Mouse (Mus musculus): ENCODE measurements around the gene Tfg.

The Tfg gene

DNA sequence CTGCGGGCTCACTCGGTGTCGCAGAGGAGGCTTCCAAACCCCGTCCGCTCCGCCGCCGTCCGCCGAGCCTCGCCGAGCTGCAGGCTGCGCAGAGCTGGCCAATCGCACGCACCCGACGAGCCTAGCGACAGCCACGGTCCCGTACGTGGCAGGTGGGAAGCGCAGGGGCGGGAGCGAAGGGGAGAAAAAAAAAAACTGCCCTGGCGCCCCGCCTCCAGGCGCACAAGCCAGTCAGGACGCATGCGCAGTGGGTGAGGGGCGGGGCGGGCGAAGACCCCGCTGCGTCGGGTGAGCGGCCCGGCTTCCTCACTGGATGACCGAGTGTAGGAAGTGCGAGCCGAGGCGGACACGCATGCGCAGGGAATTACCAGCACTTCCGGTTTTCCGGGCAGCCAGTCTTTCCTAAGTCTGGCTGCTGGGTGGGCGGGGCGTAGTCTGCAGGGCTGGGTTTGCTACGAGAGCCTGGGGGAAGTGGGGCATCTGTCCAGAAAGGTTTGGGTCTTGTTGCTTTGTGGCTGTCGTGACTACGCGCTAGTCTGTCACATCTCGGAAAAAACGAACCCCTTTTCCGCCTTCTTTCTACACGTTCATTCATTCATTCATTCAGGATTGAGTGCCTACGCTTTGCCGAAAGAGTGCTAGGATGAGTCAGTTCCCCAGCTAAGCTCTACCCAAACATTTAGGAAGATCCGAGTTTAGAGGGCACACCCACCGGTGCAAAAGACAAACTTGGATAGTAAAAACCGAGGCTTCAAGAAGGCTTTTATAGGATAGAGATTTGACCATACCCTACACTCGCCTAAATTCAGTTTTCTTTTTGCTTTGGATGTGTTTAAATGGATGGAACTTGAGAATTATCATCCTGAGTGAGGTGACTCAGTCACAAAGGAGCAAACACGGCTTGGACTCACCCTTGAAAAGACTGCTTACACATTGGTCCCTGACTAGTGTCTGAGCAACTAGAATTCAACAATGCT, at the start of gene Tfg:
Gene Tfg, minus strand, starts transcription at position 227 of the 977 bp plus-strand sequence.
- peak; percentile 99 for DNase-seq

GRCm38 (mm10) chr16:56729060-56729459, 11.8 kb upstream of the Tfg start:
- no peak for DNase-seq

DNA sequence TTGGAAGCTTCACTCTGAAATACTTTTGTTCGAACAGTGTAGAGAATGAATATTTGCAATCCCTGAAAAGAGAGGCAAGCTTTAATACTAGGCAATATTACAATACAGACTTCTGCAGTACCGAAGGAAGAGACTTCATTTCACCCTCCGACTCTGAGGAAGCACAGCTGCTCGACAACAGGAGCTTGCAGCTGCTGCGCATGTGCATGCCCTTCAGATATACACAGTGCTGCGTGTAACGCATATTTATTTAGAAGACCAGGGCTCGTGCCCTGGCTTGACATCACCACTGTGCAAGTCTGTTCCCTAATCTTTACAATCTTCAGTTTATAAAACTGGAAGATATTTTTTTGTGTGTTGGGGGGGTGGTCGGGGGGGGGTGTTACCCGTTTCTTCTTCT, 7.7 kb upstream of the Tfg start:
- no peak for DNase-seq

DNA sequence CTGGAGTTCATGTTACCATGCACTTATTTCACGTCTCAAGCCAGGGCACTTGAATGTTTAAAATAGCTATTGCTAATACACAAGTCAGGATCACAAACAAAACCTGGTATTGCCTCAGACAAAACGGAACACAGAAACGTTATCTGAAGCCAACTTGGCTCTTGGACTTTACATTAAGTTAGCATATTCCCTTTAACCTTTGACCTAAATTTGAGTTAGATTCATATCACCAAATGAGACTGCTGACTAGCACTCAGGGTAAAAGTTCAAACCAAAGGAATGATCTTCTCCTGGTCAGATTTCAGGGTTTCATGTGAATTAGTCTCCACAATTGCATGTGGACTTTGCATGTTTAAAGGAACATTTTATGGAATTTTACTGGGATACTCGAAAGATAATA, 5.1 kb upstream of the Tfg start:
- no peak for DNase-seq

DNA sequence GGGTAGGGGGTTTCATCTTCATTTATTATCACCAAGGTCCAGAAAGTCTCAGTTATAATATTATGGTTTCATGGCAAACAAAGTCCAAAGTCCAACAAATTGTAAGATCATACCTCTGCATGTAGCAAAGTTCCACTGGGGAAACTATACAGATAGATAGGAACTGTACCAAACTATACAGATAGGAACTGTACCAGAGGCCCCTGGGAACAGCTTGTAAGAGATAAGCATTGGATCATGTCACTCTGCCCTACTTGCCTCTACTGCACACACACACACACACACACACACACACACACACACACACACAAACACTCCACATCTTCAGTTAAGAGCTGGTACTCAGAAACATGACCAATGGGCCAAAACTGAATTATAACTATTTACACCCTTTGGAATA, 1.8 kb upstream of the Tfg start:
- DNase-seq: no peak

GRCm38 (mm10) chr16:56716557-56717179, 582 bp downstream of the Tfg start:
- DNase-seq: no peak

DNA sequence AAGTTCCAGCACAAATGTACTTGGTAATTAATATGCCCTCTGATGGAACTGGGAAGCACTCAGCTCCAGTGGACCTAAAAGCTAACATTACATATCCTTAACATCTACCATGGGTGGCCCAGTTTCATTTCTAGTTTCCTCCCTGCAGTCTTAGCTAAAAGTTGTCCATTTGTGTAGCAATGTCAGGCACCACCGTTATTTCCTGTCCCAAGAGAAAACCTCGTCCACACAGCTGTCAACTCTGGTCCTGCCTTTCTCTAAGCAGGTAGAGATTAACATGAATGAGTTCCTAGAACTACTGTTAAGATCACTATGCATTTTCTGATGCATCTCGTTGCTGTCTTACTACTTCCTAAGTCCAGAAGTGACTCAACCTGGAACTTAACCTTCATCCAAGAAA, 1.6 kb downstream of the Tfg start:
- no peak for DNase-seq

- no peak for DNase-seq
Observed at GRCm38 (mm10) chr16:56710071-56710470, 7.2 kb downstream of the Tfg start.

GRCm38 (mm10) chr16:56705731-56706130, 11.5 kb downstream of the Tfg start:
- no peak for DNase-seq

DNA sequence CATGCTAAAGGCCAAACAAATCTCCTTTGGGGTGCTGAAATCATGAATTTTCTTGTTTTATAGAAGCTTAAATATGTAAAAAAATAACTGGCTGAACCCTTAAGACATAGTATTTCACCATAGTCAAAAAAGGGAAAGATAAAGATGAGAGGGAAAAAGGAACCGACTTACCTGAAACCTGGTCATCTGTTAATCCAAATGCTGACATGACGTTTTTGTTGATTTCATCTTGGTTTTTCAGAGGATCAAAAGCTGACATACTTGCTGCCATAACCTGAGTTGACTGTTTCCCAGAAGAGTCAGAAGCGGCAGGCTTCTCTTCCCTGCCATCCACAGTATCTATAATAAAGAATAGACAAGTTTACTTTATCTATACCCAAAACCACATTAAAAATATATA, 16.4 kb downstream of the Tfg start:
- no peak for DNase-seq

- no peak for DNase-seq
Observed at GRCm38 (mm10) chr16:56696448-56696847, 20.8 kb downstream of the Tfg start.

DNA sequence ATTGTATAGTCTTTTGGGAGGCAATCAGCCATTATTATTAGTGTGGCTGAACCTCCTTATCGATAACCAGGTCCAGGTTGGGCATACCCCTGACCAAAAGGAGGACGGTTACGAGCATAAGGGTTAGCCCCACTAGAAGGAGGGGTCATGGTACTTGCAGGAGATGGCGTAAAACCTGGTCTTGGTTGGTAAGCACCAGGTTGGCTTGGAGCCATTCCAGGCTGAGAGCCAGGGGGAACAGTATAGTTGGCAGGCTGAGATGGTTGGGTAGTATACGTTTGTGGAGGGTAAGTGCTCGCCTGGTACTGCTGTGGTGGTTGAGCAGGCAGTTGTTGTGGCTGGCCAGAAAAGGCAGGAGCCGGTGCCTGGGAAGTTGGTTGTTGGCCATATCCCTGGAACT, 26.5 kb downstream of the Tfg start:
- DNase-seq: no peak

DNA sequence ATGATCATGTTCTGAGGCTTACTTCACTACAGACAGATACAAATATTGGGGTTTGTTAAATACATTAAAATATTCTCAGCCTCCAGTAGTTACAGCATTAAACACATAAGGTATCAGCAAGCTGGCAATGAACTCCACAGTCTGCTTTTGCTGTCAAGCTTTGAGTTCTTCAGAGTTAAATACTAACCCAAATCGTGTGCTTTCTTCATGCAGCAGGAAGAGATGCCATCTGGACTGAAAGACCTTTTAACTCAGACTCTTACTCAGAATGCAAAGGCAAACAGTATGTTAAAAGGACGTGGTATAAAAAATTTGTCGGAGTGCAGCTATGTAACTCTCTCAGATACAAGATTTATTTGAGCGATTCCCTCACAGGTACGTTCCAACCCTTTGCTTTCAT, 30.5 kb downstream of the Tfg start:
- no peak for DNase-seq

DNA sequence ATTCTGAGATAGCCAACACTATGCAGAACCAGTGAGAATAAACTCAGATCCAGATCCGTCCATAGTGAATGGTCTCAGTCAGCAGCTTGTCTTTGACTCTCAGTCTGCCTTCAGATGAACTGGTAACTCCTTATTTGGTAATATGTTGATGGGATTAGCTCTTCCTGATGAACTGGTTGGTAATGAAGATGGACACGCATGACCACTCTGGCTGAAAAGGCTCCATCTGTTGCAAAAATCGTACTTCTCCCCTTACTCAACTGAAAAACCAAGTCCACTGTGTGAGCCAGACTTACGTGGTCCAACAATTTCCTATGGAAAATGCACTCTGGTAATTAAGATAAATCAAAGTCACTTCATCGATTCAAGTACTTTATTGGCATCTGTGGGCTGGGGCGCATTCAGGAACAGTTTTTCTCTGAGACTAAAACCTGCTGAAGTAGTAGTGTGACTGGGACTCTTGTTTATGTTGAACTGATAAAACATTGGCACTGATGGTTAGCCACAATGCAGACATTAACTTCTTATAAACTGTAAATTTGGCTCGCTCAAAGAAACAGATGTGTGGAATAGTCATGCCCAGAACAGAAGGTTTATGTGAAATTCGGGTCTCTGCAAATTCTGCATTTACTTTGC, 36.1 kb downstream of the Tfg start:
- DNase-seq: no peak

DNA sequence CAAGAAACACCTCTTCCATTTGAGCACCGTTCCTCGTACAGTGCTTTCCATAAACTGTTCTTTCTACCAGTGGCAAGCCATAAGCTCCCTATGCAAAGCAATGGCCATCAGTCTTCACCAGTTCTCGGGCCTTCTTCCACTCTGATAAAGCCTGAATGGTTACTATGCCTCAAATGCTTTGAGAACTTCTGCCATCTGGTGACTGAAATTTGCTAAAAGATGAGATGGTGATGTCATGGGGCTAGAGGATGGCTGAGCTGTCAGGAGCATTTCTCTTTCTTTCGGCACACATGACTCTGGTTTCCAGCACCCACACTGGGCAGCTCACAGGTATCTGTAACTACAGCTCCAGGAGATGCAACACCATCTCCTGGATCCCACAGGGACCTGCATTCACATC, 40.1 kb downstream of the Tfg start:
- DNase-seq: peak; percentile 7 to 19

- no peak for DNase-seq
Observed at GRCm38 (mm10) chr16:56673420-56673819, 43.8 kb downstream of the Tfg start.

DNA sequence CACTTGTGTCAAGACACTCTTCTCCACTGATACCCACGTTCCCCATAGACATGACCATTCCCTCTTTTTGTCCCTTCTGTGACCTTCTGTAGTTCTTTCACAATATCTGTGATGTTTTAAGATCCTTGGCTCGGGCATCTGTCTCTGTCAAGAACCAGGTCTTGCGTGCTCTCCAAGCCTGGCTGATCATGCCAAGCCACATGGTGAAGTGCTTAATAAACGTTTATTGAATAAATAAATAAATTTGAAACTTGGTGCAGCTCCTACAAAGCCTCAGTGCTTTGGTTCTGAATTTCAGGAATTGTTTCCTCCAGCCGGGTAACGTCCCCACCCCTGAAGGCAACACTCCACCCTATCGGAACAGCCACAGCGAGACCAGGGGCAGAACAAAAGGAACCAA, 46.3 kb downstream of the Tfg start:
- DNase-seq: no peak

DNA sequence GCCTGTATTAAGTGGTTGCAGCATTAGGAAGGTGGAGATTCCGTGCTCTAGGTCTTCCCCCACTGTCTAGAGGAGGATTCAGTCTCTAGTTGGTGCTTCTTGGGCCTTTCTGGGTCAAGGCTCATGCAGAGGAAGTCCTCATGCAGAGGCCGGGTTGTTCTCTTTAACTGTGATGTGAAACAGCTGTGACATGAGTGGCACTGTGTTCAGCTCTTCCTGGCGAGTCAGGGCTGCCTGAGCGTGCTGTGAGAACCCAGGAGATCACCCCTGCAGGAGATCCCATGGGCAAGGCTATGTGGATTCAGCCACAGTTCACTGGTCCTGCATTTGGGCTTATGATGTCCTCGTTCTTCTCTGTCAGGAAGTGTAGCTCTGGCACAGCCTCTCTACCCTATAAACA, 47.7 kb downstream of the Tfg start:
- DNase-seq: no peak

- DNase-seq: no peak
Observed at GRCm38 (mm10) chr16:56658866-56659265, 58.4 kb downstream of the Tfg start.

GRCm38 (mm10) chr16:56655193-56655910, 61.9 kb downstream of the Tfg start:
- no peak for DNase-seq

DNA sequence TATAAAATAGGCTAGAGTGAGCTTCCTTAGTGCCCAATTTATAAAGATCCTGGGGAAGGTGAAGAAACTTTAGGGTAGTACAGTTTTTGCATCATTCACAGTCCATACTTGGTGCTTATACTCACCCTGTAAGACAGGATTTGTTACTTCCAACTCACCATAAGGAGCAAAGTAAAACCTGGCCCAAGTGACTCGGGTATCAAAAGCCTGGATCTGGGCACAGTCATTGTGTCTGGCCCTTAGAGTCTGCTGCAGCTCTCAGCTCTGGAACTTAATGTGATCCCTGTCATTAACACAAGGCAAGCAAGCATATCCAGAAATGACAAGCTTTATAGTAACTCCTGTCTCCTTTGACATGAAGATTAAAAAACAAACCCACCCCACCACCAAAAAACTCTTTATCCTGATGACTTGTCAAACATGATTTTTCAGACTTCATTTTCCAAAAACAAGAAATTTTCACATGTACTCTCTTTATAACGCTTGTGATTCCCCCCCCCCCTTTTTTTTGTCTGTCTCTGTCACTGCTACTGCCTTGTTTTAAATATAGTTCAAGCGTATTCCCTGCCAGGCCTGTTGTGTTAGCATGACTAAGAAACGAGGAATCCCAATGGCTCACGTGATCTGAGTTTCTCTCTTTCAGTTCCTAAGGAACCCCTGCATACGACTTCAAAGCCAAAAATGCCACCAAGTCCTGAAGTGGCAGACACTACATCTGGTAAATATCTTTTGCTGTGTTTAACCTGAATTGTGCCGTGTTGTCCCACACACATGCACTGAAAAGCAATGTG, 70.7 kb downstream of the Tfg start:
- DNase-seq: no peak

DNA sequence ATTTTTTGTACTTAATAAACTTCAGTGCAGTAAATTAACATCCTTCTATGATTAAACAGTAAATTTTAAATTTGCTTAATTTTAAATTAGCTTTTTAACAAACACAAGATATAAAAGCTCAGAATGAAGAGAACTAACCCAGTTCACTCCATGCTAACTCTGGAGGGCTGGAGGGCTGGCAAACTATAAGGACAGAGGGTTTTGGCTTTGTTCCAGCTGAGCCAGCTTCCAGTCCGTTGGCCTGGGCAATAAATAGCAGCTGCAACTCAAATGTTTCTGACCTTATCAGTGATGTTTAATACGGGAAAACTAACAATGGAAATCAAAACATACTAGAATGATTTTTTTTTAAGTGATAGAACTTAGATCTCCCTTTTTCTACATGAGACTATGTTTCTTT, 72.0 kb downstream of the Tfg start:
- DNase-seq: no peak

Data from kidney, postnatal 36 days (tissue).